Mouse (Mus musculus) retina, postnatal 1 day (tissue): ENCODE results near the gene N4bp3.
"Not testable (repeated sequence)": the region's sequence is repeated elsewhere in the genome, so short reads cannot be mapped to it uniquely, and the experiment has no call there.

Experiments used
- DNase-seq: peaks from one replicate; pipeline ENCODE4 v3.0.0-alpha.2; 2012

Gene N4bp3

DNA sequence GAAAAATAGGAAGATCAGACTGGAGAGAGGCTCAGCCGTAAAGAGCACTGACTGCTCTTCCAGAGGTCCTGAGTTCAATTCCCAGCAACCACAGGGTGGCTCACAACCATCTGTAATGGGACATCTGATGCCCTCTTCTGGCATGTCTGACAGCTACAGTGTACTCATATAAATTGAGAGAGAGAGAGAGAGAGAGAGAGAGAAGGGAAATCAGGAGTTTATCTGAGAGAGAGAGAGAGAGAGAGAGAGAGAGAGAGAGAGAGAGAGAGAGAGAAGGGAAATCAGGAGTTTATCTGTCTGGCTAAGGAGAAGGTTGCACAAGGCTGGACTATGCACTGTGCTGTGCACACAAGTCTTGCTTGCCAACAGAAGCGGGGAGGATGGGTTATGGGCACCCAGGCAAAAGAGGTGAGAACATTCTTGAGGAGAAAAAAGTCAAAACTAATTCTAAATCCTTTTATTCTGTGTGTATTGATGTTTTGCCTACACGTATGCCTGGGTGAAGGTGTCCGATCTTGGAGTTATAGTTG is 2.3 kb upstream of the N4bp3 start:
- DNase-seq, result no peak

DNA sequence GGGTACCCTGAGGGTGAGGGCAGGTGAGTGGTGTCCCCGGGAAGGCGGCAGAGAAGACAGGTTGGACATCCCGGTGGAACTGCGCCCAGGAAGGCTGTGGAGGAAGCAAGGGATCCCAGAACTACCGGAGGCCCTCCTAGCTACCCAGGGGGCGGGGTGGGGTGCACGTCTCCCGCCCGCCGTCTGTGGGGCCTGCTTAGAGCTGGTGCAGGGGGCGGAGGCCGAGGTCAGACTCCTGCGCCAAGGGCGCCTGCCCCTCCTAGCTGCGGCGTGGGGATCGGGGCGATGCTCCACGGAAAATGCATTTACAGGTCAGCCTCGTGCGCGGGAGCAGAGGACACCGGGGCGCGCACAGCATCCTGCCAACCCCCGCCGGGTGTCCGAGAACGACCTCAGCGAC is 381 bp downstream of the N4bp3 start:
- DNase-seq, result no peak

DNA sequence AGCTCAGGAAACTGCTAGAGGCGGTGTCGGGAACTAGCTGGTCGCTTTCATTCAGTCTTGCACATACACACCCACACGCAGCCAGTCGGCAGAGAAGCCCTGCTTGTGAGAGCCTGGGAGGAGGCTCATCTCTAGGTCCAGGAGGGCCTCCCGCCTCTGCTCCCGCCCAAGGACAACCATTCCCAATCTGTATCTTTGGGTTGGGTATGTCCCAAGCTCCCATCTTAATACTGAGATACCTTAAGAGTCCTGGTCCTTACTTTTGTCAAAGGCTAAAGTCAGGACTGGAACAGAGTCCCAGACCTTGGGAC is 798 bp downstream of the N4bp3 start:
- DNase-seq, result peak; percentile 15

DNA sequence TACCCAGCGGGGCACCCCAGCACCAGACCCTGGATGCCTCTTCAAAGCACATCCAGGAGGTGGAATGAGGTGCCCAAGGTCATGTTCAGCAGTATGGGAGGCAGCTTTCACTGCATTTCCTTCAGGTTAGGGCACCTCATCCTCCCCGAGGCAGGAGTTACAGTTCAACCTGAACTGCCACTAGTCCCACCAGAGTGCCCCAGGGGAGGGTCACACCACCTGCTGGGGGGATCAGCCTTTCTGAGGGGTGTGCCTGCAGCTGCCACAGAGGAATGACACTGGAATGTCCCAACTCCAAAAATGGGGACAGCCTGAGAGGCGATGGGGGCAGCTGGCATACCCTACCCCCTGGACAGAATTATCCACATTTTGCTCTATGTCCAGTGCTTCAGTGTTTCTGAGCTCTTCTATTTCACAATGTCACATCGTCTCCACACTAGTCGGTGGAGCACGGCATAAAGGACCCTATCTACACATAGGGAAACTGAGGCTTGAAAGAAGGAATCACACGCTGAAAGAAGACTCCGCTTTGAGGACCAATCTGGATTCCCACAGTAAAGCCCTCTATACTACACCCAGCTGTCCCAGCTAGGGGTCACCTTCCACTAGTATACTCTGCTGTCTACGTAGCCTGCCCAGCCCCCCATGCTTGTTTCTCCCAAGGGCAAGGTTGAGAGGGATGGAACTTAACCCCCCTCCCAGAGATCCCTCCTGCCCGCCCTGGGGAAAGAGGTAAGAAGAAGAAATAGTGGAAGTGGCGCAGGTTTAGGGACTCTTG is 1.3 kb downstream of the N4bp3 start:
- DNase-seq, result peak; percentile 26

DNA sequence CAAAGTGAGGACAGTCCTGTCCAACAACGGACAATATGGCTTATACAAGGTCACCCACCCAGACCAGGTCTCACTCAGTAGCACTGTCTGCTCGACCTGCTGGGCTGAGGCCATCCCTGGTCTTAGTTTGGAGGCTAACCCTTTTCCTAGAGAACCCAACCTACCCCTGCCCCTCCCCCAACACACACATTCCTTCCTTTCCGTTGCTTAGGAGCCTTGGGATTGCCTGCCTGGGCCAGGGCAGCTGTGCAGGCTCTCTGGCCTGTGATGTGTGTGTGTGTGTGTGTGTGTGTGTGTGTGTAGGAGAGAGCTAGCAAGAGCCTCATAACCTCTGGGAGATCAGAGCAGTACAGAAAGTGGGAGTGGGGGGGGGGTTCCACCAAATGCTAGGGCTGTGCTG is 2.1 kb downstream of the N4bp3 start:
- peak; percentile 49 for DNase-seq

DNA sequence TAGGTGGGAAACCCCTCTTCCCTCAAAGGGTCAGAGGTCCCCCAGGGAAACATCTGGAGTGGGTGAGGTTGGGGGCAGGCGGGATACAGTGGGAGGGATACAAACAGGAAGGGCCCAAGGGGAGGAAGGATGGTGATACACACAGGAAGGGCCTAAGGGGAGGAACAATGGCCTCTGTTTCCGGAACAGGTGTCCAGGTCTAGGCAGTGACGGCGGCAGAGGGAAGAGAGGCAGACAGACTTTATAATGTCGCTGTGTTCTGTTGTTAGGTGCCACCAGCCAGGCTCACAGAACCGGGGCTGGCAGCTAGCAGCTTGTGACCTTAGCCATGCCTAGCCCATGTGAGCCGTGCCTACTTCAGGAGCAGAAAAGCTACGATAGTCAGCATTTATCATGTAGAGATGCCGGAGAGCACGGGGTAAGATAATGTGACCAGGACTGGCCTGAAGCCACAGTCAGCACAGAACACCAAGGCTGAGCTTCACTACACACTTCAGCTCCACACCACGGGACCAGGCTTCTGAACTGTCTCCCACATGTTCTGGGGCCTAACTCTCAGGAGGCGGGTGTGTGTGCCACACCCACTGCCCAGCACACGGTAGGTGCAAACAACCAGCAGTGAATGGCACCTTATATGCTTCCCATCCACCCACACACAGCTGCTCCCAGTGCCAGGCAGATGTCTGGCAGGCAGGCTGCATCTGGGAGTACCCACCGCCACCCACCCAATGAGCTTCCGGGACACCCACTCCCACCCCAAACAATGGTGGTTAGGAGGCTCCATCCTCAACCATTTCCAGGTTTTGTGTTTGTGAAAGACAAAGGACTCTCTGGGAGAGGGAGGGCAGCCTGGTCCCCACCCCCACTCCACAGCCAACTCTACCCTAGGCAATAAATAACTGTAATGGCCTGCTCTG is 3.6 kb downstream of the N4bp3 start:
- DNase-seq, result no peak

DNA sequence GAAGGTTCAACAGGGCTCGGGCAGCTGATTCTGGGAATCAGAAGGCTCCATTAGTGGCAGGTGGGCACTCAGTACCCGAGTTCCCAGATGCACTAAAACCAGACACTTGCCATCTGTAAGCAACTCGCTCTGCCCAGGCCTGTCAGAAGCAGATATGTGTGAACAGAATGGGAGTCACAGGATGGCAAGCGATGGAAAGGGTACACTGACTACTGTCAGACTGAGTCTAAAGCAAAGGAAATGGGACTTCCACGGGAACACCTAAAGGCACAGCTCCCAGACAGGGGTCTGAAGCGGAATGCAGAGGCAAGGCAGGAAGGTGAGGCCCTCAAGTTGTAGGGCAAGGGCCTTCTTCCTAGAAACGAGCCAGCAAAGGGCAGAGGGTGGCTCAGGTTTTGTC is 4.4 kb downstream of the N4bp3 start:
- DNase-seq, result no peak

DNA sequence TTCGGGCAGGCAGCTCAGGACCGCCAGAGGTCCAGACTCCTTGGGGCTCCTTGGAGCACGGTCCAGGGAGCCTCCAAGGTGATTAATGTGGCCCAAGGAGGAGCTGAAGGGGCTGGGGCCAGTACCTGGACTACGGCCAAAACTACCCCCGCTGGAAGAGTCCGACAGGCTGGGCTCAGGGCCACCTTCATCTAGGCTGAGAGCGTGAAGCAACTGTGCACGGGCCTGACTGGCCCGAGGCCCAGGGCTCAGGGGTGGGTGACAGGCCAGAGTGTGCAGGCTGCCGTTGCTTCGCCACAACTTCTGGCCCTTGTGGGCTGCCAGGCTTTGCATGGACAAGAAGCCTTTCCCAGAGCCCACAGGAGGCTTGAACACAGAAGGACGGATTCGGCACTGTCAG is 5.3 kb downstream of the N4bp3 start:
- DNase-seq, result no peak

DNA sequence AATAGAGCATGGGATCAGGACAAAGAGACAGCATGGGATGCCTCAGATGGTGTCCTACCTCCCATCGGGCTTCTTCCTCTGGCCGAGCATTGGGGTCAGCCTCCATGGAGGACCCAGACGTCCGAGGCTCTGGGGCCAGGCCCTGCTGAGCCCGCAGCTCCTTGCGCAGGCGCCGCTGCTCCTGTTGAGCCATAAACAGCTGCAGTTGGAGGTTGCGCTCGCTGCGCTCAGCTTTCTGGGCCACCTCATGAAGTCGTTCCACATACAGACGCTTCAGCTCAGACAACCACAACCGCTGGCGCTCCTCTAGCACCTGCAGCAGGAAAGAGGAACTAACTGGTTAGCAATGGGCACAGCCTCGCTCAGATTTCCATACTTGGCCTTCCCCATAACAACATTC is 6.4 kb downstream of the N4bp3 start:
- DNase-seq, result no peak

DNA sequence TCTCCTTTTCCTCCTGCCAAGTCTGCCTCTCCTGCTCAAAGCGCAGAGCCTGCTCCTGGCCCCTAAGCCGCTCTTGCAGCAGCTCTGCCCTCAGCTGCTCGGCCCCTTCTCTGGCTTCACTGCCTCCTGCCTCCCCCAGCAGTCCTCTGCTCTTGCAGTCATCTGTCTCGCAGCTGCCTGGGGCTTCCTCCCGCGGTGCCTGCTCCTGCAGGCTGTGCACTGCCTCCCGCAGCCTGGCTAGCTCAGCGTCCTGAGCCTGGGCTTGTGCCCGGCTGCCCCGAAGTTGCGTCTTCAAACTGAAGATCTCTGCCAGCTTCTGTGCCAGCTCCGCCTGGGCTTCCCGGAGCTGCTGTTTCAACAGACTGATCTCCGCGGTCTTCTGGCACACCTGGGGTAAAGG is 6.9 kb downstream of the N4bp3 start:
- DNase-seq, result no peak

DNA sequence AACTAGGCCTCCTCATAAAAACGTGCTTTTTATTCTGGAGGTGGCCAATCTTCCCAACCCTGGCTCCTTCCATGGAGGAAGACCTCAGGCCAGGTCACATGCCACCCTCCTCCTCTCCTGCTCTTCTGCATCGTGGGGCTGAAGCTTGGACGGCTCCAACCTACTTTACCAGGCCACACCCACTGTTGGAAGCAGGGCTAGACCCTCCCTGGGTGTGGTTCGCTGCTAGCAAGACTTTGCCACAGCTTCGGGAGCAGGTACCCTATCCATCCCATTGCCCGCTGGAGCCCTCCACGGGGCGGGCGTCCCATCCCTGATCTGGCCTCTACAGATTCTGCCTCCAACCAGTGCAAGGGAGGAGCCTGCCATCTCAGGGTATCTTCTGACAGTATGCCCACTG is 7.4 kb downstream of the N4bp3 start:
- no peak for DNase-seq

DNA sequence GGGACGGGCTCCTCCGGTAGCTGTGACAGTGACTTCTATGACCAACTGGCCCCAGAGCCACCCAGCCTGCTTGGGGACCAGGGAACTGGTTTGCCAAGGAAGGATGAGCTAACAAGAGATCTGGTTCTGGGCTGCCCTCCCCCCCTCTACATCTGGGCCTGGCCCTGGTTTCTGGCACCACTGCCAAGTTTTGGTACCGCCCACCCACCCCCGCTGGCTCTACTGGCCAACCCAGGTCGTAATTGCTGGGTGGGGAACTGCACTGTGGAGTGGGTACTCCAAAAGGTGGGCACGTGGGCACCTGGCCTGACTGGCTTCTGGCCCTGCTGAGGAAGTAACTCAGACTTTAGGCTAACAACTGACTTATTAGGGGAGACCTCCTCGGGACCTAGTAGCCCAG is 9.9 kb downstream of the N4bp3 start:
- DNase-seq, result no peak

DNA sequence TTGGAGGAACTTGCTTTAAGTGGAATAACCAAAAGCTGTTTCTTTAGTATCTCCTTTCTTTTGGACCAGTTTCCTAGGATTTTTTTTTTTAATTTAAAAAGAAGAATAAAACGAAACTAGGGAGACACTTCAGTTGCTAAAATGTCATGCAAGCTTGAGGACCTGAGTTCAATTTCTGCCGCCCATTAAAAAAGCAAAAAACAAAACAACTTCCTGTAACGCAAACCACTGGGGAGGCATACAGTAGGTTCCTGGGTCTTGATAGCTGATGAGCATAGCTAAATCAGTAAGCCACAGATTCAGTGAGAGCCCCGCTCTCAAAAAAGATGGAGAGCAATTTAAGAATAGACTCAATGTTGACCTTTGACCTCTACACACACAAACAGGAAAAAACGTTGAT is 12.1 kb downstream of the N4bp3 start:
- no peak for DNase-seq

DNA sequence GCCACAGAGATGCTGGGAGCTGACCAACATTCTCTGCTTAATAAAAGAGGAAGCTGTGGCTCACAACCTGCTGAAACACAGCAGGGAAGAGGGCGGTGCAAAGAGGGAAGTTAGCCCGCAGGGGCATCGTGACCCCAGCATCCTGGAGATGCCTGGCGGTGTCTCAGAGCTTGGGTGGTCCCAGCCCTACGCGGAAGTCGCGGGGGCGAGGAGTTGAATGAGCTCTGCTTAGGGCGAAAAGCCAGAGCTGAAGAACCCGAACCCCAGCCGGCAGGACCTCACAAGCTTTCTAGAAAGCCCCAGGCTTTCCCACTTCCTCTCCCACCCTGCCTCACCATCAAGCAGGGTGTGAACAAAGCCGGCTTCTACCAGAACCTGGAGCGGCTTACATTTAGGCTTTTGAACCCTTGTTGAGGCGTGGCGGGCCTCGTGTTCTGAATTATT is 12.6 kb downstream of the N4bp3 start:
- peak; percentile 37 for DNase-seq

DNA sequence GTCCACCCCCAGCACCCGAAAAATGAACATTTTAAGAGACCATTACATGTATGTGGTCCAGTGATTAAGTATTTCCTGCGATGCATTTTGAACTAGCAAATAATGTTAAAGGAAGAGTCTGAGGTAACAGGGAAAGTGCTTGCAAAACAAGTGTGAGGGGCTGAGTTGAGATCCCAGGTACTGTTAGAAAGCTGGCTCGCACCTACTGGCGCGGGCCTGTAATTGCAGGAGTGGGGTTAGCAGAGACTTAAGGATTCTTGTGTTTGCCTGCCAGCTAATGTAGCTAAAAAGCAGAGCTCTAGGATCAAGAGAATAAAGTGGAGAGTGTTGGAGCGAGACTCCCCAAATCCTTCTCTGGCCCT is 14.3 kb downstream of the N4bp3 start:
- DNase-seq, result peak; percentile 81

DNA sequence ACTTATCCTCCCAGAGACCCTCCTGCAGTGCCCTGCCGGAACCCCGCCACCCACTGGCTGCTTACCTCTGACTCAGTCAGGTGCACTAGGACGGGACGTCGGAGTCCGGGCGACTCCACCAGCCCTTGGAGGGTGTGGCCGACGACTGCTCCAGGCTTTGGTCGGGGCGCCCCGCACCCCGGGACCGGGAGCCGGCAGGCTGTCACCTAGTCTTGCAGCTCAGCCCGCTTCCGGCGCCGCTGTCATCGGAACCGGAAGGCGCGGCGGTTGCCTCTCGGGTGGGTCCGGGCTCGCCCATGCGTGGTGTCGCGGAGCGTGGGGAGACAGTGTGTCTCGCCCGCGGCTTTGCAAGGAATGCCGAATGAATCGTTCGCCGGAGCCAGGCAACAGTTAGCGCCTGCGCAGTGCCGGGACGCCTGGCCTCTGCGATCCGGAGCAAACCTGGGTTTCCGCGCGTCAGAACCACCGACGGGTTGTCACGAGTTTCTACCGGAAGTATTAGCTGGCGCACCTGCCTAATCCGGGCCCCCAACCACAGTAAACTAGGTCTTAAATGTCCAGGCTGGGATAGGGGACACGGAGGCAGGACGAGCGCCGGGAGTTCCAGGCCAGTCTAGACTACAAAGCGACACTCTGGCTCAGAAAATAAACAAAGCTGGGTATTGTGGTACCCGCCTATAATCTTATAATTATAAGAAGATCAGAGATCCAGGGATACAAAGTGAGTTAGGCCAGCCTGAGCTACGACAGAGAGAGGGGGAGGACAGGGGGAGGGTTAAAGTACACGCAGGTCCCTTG is 14.9 kb downstream of the N4bp3 start, which contains the start of gene Rmnd5b:
Gene Rmnd5b (minus strand): TSS at position 372 of the 798 bp plus-strand sequence.
- peak; percentile 94 for DNase-seq

DNA sequence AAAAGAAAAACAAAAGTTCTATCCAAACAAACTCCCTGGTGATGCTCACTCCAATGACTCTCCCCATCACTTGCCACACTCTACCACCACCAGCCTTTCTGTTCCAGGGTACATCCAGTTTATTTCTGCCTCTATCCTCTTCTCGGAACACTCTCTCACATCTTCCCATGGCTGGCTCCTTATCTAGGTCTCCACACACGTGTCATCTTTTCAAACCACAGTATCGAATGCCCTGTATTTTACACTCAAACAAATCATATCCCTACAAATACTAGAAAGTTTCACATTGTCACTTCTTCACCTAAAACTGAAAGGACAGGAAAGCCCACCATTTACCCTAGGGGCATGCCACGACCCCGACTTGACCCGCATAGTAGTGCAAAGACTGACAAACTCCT is 15.5 kb downstream of the N4bp3 start:
- no peak for DNase-seq

DNA sequence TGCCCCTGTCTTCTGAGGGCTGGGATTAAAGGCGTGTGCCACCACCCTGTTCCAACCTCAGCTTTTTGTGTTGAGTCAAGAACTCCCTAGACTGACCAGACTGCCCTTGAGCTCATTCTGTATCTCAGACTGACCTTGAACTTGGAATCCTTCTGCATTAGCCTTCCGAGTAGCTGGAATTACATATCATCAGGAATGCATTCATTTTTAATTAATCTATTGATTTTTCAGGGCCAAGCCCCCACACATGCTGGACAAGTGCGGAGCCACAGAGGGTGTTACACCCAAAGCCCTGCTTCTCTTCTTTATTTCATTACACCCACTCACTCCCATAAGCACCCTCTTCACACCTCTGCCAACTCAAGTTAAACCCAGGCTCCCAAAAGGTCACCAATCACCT is 16.9 kb downstream of the N4bp3 start:
- no peak for DNase-seq

DNA sequence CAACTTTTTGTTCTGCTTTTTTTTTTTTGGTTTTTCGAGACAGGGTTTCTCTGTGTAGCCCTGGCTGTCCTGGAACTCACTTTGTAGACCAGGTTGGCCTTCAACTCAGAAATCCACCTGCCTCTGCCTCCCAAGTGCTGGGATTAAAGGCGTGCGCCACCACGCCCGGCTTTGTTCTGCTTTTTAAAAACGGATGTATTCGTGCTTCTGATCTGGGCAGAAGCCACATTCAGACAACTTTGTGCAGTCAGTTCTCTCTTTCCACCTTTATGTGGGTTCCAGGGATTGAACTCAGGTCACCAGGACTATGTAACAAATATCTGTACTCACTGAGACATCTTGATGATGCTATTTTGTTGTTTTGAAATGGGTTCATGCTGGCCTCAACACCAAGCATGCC is 17.4 kb downstream of the N4bp3 start:
- not testable (repeated sequence) for DNase-seq

DNA sequence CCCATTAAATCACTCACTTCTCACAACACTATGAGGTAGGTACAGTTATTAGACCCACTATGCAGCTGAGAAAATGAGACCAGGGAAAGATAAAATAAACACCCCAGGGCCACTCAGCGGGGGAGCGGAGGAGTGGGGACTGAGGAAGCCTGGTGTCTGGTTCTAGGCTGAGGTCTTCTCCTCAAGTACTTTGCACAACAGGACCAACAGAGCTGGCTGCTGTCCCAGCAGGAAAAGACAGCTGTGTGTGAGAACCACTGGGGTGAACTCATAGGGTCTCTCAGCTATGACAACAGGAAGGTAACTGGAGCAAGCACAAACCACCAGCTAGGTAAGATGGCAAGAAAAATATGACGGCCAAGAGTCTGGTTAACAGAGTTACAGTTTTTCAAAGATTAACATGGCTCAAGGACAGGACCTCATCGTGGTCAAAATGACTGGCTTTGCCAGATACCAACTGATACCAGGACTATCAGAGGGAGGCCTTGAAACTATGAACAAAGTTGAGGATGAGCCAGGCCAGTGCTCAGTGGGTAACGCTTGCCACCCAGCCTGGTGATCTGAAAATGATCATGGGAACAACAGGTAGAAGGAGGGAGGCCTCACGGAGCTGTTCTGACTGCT is 18.4 kb downstream of the N4bp3 start:
- no peak for DNase-seq

DNA sequence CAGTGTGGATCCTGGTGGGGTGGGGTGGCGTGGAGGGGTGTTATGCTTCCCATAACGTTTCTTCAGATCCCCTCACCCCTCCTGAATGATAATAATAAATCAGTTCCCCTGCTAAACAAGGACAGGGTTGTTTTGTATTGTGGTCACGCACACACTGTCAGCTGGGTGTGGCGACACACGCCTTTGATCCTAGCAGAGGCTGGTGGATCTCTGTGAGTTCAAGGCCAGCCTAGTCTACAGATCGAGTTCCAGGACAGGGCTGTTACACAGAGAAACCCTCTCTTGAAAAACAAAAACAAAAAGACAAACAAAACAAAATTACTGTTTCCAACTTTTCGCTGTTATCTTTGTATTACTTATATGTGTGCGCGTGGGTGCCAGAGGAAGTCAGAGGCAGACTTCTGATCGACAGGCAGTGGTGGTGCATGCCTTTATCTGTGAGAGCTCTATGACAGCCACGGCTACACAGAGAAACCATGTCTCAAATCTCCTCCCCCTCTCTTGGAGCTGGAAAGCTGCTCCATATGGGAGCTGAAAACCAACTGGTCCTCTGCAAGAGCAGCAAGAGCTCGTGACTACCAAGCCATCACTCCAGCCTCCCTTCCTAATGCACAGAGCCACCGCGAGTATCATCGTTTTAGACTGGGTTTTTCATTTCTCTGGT is 20.9 kb downstream of the N4bp3 start:
- DNase-seq, result no peak

DNA sequence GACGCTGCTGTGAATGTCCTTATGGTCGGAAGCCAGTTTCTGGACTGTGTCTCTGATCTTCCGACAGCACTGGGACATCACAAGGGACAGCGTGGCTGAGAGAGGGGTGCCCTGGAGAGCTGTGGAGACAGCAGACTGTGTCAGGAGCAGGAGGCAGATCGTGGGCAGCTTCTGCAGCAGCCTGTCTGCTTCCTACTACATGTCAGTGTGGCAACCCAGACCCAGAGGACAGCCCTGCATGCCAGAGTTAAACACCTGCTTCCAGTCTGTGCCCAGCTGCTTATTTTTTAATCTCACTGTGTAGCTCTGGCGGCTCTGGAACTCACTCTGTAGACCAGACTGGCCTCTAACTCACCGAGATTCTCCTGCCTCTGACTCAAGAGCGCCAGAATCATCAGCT is 22.7 kb downstream of the N4bp3 start:
- no peak for DNase-seq
